Mouse (Mus musculus) olfactory bulb, adult 2 months (tissue): ENCODE results near the gene Ap5b1.

Experiments used
- CTCF ChIP-seq: fragments of 200-500 bp; IDR thresholded peaks from 2 replicates; pipeline ENCODE4 v1.5.1; 2012; ENCODE audit warnings: low read depth, mild to moderate bottlenecking, low read length, moderate library complexity; ENCODE audit not compliant: insufficient read depth
- POLR2A ChIP-seq: fragments of 200-500 bp; IDR thresholded peaks from 2 replicates; pipeline ENCODE4 v1.6.1; 2012; ENCODE audit warnings: mild to moderate bottlenecking, low read depth, low read length, moderate library complexity; ENCODE audit not compliant: insufficient read depth

DNA sequence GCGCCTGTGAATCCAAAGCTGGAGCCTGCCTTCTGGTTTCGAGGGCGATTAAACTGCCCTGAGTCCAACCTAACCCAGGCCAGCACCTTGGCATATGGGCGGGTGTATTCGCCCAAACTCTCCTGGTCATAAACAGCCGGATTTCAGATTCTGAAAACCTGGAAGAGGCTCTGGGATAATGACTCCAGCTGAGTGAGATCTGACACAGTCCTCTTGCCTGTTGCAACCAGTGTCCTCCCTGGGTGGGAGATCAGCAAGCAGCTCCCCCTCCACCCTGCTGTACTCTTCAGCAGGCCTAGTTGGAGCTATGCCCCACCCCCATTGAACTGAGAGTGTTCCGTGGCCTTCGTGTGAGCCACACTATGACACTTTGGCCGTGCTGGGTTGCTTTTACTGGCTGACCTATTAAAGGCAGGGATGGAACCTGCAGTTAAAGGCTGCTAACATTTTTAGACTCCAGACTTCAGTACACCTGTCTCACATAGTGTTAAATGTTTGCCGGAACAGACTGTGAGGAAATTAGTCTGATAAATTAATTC, 6.5 kb upstream of the Ap5b1 start:
- TF ChIP-seq CTCF = no peak
- TF ChIP-seq POLR2A = no peak
